Mouse (Mus musculus) liver, embryonic 11.5 days (tissue): ENCODE results near the gene Gast. TPM values are rescaled to one million over a fixed set of nuclear protein-coding genes. Genes with fewer than 3 reads are reported as not detected.
A peak's percentile ranks its signal among the peaks of the same experiment; 100 is the strongest.
"Not testable (repeated sequence)": the region's sequence is repeated elsewhere in the genome, so short reads cannot be mapped to it uniquely, and the experiment has no call there.

Source experiments
- ATAC-seq: fragments of 200-750 bp; cut with Nextera tagmentation; replicated peaks from 2 replicates; pipeline ENCODE4 v1.8.0; 2017; ENCODE audit warnings: moderate number of reproducible peaks, mild to moderate bottlenecking, moderate TSS enrichment, moderate library complexity; ENCODE audit not compliant: low FRiP score
- DNase-seq: peaks from one replicate; pipeline ENCODE4 v3.0.0-alpha.2; 2017; ENCODE audit warnings: low spot score
- H3K27ac ChIP-seq: fragments of 300-500 bp; sonication (generic); 2 replicates; pipeline ENCODE4 v1.5.1; 2014; ENCODE audit warnings: mild to moderate bottlenecking, low read depth, low read length, control low read depth
- H3K27me3 ChIP-seq: fragments of 300-500 bp; sonication (generic); replicated peaks from 2 replicates; pipeline ENCODE4 v1.6.1; 2014; ENCODE audit warnings: low read length, mixed read lengths; ENCODE audit not compliant: control insufficient read depth, insufficient read depth
- H3K36me3 ChIP-seq: fragments of 300-500 bp; sonication (generic); 2 replicates; pipeline ENCODE4 v1.6.1; 2014; ENCODE audit warnings: mild to moderate bottlenecking, low read length, moderate library complexity, mixed read lengths; ENCODE audit not compliant: control insufficient read depth, insufficient read depth
- H3K4me1 ChIP-seq: fragments of 300-500 bp; sonication (generic); replicated peaks from 2 replicates; pipeline ENCODE4 v1.6.1; 2014; ENCODE audit warnings: low read length, mixed read lengths; ENCODE audit not compliant: control insufficient read depth, insufficient read depth
- H3K4me2 ChIP-seq: fragments of 300-500 bp; sonication (generic); 2 replicates; pipeline ENCODE4 v1.6.1; 2014; ENCODE audit warnings: mild to moderate bottlenecking, control low read depth, moderate library complexity
- H3K4me3 ChIP-seq: fragments of 300-500 bp; sonication (generic); 2 replicates; pipeline ENCODE4 v1.5.1; 2014; ENCODE audit warnings: low read depth, low read length, control low read depth
- H3K9ac ChIP-seq: fragments of 300-500 bp; sonication (generic); 2 replicates; pipeline ENCODE4 v1.6.1; 2014; ENCODE audit warnings: low read depth, low read length, control low read depth
- H3K9me3 ChIP-seq: fragments of 300-500 bp; sonication (generic); 2 replicates; pipeline ENCODE4 v1.6.1; 2016; ENCODE audit warnings: low read length, inconsistent platforms, mixed read lengths; ENCODE audit not compliant: control insufficient read depth
- WGBS: fragments of 180-500 bp; shearing (Covaris S2); extraction: QIAGEN DNeasy Blood & Tissue Kit; methylation state at CpG from one replicate; pipeline ENCODE4 v1.1.7; 2014; 5-methylcytosine and 5-hydroxymethylcytosine counted together
- polyA plus RNA-seq: library from polyadenylated mRNA; unstranded; fragments of >200 nt; fragmentation: Nextera tagmentation; extraction: Ambion mirVana; gene quantifications from 2 replicates; pipeline ENCODE4 v1.2.1, GENCODE M21; 2014

The Gast gene
- polyA plus RNA-seq, 1 experiment from 2014 or later: not detected

DNA sequence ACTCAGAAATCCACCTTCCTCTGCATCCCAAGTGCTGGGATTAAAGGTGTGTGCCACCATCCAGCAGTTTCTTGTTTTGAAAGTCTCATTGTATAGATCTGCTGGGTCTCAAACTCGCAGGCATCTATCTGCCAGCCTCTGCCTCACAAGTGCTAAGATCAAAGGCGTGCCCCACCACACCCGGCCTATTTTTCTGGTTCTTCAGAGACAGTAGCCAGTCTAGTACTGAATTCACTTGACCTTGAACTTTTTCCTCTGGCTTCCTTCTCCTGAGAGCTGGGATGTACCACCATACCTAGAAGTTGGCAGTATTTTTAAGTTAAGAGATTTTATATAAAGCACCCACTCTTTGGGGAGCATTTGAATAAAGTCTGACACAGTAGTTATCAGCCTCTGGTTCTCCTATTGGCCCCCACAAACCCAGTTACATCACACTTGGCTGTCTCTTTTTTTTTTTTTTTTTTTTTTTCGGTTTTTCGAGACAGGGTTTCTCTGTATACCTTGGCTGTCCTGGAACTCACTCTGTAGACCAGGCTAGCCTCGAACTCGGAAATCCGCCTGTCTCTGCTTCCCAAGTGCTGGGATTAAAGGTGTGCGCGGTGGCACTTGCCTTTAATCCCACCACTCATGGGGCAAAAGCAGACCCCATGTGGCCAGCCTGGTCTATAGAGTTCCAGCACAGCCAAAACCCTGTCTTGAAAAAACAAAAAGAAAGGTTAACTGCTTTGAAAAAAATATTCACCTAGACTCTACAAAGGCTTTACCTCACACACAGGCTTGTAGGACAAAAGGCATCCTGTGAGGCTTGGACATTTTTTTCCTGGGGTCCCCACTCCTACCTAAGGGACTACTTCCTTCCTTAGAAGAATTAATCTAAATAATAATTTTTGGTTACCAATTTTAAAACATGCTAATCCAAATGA lies 15.4 kb upstream of the Gast start:
- H3K4me2 ChIP-seq: peak overlapping the region; percentile 70
- peak overlapping the region; percentile 64 for H3K9ac ChIP-seq
- 68% methylated on average over 10 of the region's 10 CpGs for whole genome bisulfite sequencing
- DNase-seq: no peak
- peaks cover 16% of the 10 kb centered on the region for H3K36me3 ChIP-seq
- peak overlapping the region; percentile 83 for H3K27ac ChIP-seq
- no peaks in the 10 kb centered on the region for H3K9me3 ChIP-seq
- H3K4me1 ChIP-seq: peaks cover 8% of the 10 kb centered on the region; the same call in 1 of the 2 replicates
- H3K27me3 ChIP-seq: no peaks in the 10 kb centered on the region
- H3K4me3 ChIP-seq: peak overlapping the region; percentile 69
- no peak for ATAC-seq

GRCm38 (mm10) chr11:100319492-100320171 lies 14.6 kb upstream of the Gast start, which contains the start of gene Eif1:
Gene Eif1, plus strand, starts transcription at chr11:100319885.
- peak within 1 kb of the TSS; percentile 89 for H3K4me2 ChIP-seq
- peaks cover 16% of the 10 kb centered on the region for H3K36me3 ChIP-seq
- no peaks in the 10 kb centered on the region for H3K9me3 ChIP-seq
- peak; percentile 100 for DNase-seq
- peaks cover 8% of the 10 kb centered on the region; the same call in 1 of the 2 replicates for H3K4me1 ChIP-seq
- H3K4me3 ChIP-seq: peak within 1 kb of the TSS; percentile 69
- peak within 1 kb of the TSS; percentile 93 for H3K9ac ChIP-seq
- ATAC-seq: peak; percentile 82
- 1% methylated on average over 58 of the region's 58 CpGs for WGBS
- H3K27ac ChIP-seq: peak within 1 kb of the TSS; percentile 94
- no peaks in the 10 kb centered on the region for H3K27me3 ChIP-seq

DNA sequence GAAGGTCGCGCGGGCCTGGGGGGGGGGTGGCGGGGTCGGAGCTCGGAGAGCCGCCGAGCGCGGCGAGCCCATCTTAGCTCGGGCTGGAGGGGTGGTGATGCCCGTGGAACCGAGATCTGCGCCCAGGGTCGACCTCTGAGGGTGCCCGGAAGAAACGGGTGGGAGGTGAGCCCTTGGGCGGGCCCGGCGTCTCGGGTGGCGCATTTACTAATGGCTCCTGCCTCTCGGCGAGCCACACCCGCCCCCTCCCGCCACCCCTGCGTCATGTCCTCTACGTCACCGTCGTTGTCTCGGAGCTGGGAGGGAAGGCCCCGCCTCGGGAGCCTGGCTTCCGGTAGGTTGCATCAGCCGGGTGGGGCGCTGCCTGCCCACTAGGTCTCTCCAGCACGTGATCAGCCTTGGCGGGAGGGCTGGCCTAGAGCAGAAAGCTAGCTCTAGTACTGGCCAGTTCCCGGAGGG lies 14.0 kb upstream of the Gast start:
- WGBS: 1% methylated on average over 38 of the region's 40 CpGs
- H3K9ac ChIP-seq: peak overlapping the region; percentile 93
- H3K4me1 ChIP-seq: peaks cover 8% of the 10 kb centered on the region; the same call in 1 of the 2 replicates
- peak overlapping the region; percentile 89 for H3K4me2 ChIP-seq
- H3K27me3 ChIP-seq: no peaks in the 10 kb centered on the region
- no peaks in the 10 kb centered on the region for H3K9me3 ChIP-seq
- peaks cover 16% of the 10 kb centered on the region for H3K36me3 ChIP-seq
- H3K4me3 ChIP-seq: peak overlapping the region; percentile 69
- peak; percentile 83 for ATAC-seq
- DNase-seq: peak; percentile 97
- peak overlapping the region; percentile 94 for H3K27ac ChIP-seq

DNA sequence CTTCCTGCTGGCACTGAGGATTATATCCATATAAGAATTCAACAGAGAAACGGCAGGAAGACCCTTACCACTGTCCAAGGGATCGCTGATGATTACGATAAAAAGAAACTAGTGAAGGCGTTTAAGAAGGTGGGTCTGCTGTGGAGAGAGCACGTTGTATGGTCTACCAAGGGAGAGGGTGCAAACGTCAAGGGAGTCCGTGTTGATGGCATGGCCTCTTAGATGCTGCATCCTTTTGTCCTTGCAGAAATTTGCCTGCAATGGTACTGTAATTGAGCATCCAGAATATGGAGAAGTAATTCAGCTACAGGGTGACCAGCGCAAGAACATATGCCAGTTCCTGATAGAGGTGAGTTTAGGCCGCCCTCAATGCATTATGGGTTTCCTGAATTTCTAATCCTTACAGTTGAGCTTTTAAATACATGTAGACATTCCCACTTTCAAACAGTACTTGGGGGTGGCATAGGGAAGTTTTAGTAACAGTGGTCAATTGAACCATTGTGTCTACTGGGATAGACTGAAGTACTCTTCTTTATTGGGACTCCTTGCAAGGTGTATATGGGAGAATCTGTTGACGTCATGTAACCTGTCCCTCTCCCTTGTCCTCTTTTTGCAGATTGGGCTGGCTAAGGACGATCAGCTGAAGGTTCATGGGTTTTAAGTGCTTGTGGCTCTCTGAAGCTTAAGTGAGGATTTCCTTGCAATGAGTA lies 13.4 kb upstream of the Gast start:
- 12% methylated on average over 11 of the region's 11 CpGs for WGBS
- peak overlapping the region; percentile 93 for H3K9ac ChIP-seq
- not testable (repeated sequence) for H3K27me3 ChIP-seq, DNase-seq, H3K4me1 ChIP-seq, ATAC-seq, H3K9me3 ChIP-seq
- H3K36me3 ChIP-seq: peaks cover 16% of the 10 kb centered on the region
- peak overlapping the region; percentile 94 for H3K27ac ChIP-seq
- peak overlapping the region; percentile 89 for H3K4me2 ChIP-seq
- peak overlapping the region; percentile 69 for H3K4me3 ChIP-seq

DNA sequence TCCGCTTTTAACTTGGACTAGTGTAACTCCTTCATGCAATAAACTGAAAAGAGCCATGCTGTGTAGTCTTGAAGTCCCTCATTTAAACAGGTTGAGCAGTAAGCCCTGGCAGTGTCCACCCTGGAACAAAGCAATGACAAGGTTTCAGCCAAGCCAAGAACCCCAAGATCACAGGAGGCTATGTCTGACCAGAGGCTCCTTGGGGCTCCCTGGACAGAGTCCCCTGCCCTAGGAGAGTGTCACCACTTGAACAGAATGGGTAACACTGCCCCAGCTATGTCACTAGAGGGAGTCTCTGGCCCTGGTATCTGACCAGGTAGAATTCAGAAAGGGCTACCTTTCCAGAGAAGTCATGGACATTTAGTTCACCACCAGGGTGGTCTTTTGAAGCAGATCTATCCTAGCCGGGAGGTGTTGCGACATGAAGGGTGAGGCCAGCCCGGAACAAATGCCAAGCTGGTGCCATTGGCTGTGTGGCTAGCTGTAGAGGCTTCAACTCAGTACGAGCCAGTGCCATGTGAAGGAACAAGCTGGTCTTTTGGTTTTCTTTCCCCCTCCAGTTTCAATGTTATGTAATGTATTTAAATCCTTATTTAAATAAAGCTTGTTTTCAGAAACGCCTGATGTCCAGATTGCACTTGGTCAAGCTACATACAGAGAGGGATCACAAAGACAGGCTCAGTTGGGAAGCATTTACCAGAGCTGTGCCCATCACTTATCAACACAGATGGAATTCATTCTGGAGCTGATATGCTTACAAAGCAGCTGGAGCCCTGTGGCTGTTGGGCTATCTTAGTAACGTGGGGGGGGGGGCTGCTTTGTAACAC lies 12.5 kb upstream of the Gast start:
- WGBS: 74% methylated on average over 7 of the region's 7 CpGs
- not testable (repeated sequence) for H3K27me3 ChIP-seq, H3K9me3 ChIP-seq, H3K4me1 ChIP-seq, ATAC-seq, DNase-seq
- H3K9ac ChIP-seq: 0 out of 2 replicates have a peak overlapping the region, but pooled peaks have one; percentile 20
- H3K36me3 ChIP-seq: peaks cover 16% of the 10 kb centered on the region
- peak overlapping the region; percentile 89 for H3K4me2 ChIP-seq
- H3K4me3 ChIP-seq: peak overlapping the region; percentile 17; the same call in 1 of the 2 replicates
- H3K27ac ChIP-seq: peak overlapping the region; percentile 45; the same call in 1 of the 2 replicates

- no peaks in the 10 kb centered on the region for H3K9me3 ChIP-seq
- H3K27ac ChIP-seq: no peak overlapping the region
- WGBS: 63% methylated on average over 3 of the region's 3 CpGs
- H3K4me3 ChIP-seq: no peak overlapping the region
- peaks cover 16% of the 10 kb centered on the region for H3K36me3 ChIP-seq
- no peaks in the 10 kb centered on the region for H3K27me3 ChIP-seq
- no peak for ATAC-seq
- H3K4me1 ChIP-seq: peaks cover 6% of the 10 kb centered on the region; the same call in 1 of the 2 replicates
- H3K4me2 ChIP-seq: no peak overlapping the region
- DNase-seq: no peak
- H3K9ac ChIP-seq: no peak overlapping the region
These were observed 11.5 kb upstream of the Gast start for GRCm38 (mm10) chr11:100322591-100323258.

DNA sequence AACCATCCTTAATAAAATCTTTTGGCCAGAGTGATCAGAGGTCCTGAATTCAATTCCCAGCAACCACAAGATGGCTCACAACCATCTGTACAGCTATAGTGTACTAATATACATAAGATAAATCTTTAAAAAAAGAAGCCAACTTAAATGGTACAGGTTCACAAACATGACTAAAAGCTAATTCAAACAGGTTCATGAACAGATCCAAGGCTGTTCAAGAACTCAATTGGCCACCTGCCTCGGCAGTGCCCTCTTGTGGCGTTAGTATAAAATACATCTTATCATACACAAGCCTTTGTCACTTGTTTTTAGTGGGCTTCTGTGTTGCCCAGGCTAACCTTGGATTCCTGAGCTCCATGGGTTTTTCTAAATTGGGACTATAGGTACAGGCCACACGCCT lies 10.6 kb upstream of the Gast start:
- WGBS: 15% methylated on average over 3 of the region's 3 CpGs
- Histone ChIP-seq H3K9me3 (no peaks in the 10 kb centered on the region), H3K4me1 (no peaks in the 10 kb centered on the region), H3K27ac (no peak overlapping the region), H3K4me3 (no peak overlapping the region), H3K36me3 (peaks cover 16% of the 10 kb centered on the region), H3K27me3 (no peaks in the 10 kb centered on the region), H3K4me2 (no peak overlapping the region), H3K9ac (no peak overlapping the region)
- DNase-seq (no peak), ATAC-seq (no peak)
